Mouse (Mus musculus) activated CD4-positive, CD25-positive, alpha-beta regulatory T cell (primary cell): Measurements from ENCODE around the gene Ostm1. TPM values are rescaled to one million over a fixed set of nuclear protein-coding genes. Genes with fewer than 3 reads are reported as not detected.

Experiments
- polyA plus RNA-seq, 2 experiments: library from polyadenylated mRNA; unstranded; fragments of 100-300 nt; shearing (Covaris generic); gene quantifications; one replicate each; pipeline ENCODE4 v1.2.1; 2017

The Ostm1 gene
- polyA plus RNA-seq: 10 to 100 TPM; 65.1 to 86.9 TPM

GRCm38 (mm10) chr10:42583157-42583872, at the start of gene Ostm1, which contains the start of gene Nr2e1:
Ostm1 (plus strand) TSS chr10:42583822.
Nr2e1 (minus strand) TSS chr10:42583632.

Other genes with a start within 250 kb of the Ostm1 start
- gene Afg1l, start 105.3 kb upstream of the Ostm1 start, polyA plus RNA-seq: 1 to 10 TPM; 4.0 to 9.4 TPM
- gene Snx3, start 81.8 kb upstream of the Ostm1 start, polyA plus RNA-seq: 100 to 1,000 TPM; 355 to 369 TPM
- gene Nr2e1, start 190 bp upstream of the Ostm1 start, polyA plus RNA-seq: under 1 TPM in 1 of 2 experiments, not detected in 1; 0.27 TPM
- 10 to 100 TPM; 40.3 to 43.1 TPM for gene Sec63, start 177.7 kb downstream of the Ostm1 start, polyA plus RNA-seq